Mouse (Mus musculus) c-Kit-positive CD71-positive TER-119-negative erythroid progenitor cells, embryonic 14.5 days (primary cell): ENCODE measurements around the gene Ly6g6d.
A peak's percentile ranks its signal among the peaks of the same experiment; 100 is the strongest.
"Not testable (repeated sequence)": the region's sequence is repeated elsewhere in the genome, so short reads cannot be mapped to it uniquely, and the experiment has no call there.

Experiments used
- DNase-seq: peaks from one replicate; pipeline ENCODE4 v3.0.0-alpha.2; 2013; ENCODE audit warnings: low read depth

The Ly6g6d gene

GRCm38 (mm10) chr17:35048149-35048931 is 29.5 kb downstream of the Ly6g6d start:
- no peak for DNase-seq

DNA sequence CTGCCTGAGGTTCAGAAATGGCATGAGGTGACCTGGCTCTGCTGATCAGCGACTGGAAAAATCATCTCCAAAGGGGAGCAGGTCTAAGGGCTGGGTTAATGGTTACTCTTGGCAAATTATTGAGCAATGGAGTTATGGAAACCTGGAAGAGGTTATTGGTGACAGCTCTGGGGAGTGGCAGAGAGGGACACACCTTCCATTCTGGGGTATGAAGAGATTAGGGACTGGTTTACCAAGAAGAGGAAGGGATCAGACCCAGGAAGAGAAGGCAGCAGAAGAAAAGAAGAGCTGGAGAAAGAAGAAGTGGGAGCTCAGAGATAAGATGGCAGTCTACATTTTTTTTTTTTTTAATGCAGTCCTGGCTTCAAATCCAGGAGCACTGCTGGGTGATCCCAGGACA is 30.2 kb downstream of the Ly6g6d start:
- no peak for DNase-seq

GRCm38 (mm10) chr17:35046681-35047455 is 31.0 kb downstream of the Ly6g6d start, which contains the start of gene Msh5:
Gene Msh5 (minus strand): TSS chr17:35046745.
- peak; percentile 98 for DNase-seq

GRCm38 (mm10) chr17:35045807-35046680 is 31.8 kb downstream of the Ly6g6d start:
- no peak for DNase-seq

DNA sequence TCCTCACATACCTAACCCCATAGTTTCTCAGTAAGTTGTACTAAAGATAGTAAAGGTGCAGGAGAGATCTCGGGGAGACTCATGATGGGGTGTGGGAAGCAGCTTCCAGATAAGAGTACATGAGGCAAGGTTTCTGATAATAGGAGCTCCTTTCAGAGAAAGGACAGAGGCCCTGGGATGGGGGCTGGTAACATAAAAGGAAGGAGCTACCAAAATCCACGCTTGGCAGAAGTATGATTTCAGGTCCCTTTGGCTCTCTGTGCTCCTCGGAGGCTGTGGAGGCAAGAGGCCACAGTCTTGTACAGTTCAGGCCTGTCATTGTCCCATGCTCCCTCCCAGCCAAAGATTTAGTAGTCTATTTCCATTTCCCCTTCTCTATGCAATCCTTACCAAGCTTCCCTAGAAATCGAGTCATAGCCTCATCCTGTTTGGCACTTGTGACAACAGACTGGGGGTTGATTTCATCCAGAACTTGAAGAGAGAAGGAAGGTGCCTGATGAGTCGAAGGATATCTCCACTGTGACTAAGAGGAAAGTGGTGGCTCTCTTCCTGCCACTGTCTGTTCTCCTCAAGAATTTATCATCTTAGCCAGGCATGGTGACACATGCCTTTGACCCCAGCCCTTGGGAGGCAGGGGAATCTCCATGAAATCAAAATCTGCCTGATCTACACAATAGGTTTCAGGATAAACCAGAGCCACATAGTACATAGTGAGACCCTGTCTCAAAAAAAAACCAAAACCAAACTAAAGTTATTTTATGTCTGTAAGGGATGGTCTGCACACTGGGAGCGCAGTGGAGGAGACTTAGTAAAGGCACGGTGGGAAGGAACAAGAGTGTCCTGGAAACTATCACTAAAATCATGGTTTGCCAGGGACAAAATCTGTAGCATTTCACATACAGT is 32.7 kb downstream of the Ly6g6d start:
- DNase-seq, result peak; percentile 78

GRCm38 (mm10) chr17:35043794-35044193 is 34.1 kb downstream of the Ly6g6d start:
- DNase-seq, result no peak

DNA sequence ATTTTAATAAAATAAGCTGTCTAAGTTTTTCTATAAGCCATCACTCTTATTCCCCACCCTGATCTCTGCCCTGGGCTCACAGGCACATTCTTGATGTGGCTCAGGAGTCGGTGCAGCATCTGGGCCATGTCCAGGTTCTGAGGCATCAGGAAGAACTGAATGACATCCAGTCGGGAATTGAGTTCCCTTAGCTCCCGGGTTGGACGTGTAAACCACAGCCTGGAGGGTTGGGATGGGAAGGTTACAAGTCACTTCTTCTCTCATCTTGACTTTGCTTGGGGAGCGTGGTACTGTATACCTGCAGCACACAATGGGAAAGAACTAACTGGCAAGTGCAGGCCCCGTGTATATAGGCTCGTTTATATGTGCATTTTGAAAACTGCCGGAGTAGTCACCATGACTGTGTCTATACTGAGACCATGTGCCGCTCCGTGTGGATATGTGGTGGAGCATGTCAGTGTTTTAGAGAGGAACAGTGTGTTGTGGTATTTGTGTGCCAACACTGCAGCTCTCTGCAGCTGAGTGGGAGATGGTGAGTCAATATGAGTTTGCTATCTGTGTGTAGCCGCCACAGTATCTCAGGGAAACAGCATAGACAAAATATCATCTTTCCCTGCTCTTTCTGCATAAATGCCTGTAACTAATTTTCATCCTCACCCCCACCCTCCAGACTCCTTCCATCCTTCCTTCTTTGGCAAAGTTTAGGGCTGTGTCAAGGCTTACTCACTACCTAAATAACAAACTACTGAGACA is 38.6 kb downstream of the Ly6g6d start:
- no peak for DNase-seq

GRCm38 (mm10) chr17:35034896-35035295 is 43.0 kb downstream of the Ly6g6d start:
- DNase-seq, result no peak

GRCm38 (mm10) chr17:35033703-35034102 is 44.2 kb downstream of the Ly6g6d start:
- not testable (repeated sequence) for DNase-seq

DNA sequence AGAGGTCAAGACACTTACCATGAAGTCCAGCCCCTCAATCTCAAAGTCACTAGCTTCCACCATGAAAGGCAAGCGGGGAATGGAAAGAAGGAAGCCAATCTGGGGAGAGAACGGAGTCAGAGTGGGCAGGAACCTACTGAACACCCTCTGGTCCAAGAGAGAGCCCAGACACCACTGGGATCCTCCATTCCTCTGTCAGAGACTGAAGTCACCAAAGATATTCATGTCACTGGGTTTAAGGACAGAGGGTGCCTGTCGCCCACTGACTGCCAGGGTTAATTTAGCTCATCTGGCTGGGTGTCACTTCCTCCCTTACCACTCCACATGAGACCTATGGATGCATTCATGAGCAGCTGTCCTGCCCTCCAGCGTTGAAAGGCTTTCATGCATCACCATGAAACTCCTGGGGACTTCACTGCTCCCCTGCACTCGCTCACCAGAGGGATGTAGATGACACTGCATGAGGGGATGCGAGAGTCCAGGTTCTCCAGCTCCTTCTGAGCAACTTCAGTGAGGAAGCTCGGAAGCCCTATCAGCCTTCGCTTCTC is 45.5 kb downstream of the Ly6g6d start:
- no peak for DNase-seq

DNA sequence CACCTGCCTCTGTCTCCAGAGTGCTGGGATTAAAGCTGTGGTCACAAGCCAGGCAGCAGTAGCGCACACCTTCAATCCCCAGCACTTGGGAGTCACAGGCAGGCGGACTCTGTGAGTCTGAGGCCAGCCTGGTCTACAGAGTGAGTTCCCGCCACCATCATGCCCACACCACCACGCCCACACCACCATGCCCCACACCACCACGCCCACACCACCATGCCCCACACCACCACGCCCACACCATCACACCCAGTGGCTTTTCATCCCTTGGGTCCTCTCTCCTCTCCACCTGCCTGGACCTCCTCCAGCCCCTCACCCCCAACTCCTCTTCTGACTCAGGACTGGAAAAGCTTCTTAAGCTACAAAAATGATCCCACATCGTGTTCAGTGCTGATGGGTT is 46.0 kb downstream of the Ly6g6d start:
- DNase-seq, result no peak

GRCm38 (mm10) chr17:35031272-35031671 is 46.6 kb downstream of the Ly6g6d start:
- DNase-seq, result no peak

- DNase-seq, result no peak
These were observed 48.0 kb downstream of the Ly6g6d start for GRCm38 (mm10) chr17:35029691-35030532.

DNA sequence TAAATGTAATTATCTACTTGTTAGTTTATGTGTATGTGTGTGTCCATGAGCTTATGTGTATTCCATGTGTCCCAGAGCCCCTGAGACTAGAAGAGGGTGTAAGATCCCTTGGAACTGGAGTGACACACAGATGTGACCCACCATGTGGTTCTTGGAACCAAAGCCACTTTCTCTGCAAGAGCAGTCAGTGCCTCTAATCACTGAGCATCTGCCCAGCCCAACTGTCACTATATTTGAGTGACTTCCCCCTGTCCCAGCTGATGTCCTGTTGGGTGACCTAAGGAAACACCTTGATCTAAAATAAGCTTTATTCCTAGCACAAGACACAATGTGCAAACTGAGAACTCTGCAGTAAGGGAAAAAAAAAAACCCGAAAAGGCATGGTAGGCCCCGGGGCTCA is 49.5 kb downstream of the Ly6g6d start:
- no peak for DNase-seq

DNA sequence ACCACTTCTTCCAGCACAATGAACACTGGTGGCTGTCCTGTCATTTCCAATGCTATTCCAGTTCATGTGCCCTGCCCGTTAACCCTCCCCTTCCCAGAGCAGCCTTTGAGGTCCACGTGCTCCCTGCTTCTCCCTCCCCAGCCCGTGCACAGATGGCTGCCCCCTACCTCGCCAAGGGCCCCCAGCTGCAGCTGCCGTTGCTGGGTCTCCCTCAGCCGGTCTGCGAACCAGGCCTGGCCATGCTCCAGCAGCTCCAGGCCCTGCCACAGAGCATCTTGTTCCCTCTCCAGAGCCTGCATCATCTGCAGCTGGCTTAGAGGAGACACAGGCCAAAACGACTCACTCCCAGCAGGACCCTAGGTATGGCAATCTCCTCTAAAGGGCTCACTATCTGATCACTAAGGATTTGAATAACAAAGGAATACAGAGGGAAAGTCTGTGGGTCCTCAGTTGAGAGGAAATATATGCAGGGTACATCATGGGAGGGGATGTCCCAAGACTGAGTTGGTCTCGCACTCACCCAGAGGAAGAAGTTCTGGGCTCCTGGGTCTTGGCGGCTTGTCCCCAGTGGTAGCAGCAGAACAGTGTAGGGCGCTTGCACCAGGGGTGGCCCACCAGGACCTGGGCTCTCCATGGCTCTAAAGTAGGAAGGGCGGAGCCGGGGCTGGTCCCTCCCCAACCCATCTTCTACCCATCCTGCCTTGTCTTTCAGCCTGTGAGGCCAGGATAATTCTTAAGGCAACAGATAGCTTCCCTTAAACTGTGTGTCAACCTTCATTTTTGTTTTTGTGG is 50.4 kb downstream of the Ly6g6d start, which contains the start of gene Sapcd1:
Sapcd1 (minus strand) TSS at position 740 of the 792 bp plus-strand sequence.
- DNase-seq, result no peak

DNA sequence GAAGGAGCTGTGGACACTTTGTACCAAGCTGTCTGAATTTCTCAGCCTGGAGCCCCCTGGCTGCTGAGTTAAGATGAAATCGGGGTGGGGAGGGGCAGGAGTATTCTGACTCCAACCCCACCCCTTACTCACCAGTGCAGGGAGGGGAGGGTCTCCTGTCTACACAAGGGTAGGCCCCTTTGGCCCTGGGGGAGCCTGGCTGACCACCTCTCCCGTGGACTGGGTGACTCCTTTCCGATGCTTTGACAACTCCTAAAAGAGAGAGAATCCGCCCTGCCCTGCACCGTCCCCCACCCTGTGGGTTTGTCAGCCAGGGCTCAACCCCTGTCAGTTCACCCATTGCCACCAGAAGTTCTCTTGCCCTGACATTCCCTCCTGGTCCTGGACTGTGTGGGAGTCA is 51.7 kb downstream of the Ly6g6d start:
- DNase-seq, result no peak

GRCm38 (mm10) chr17:35024691-35025488 is 53.0 kb downstream of the Ly6g6d start:
- no peak for DNase-seq
